Mouse (Mus musculus): ENCODE data around the gene Sertad2.
A peak's percentile ranks its signal among the peaks of the same experiment; 100 is the strongest.

- TF ChIP-seq CTCF (IDR thresholded peaks at IDR 0.05; ENCODE audit: low read depth) (peak; percentile 61), EP300 (IDR thresholded peaks at IDR 0.05; ENCODE audit: low read depth) (no peak)
Observed at GRCm38 (mm10) chr11:20592010-20592409, 49.0 kb downstream of the Sertad2 start.
